Mouse (Mus musculus) midbrain, embryonic 12.5 days (tissue): ENCODE results near the gene Hspg2. TPM values are rescaled to one million over a fixed set of nuclear protein-coding genes. Genes with fewer than 3 reads are reported as not detected.

Experiments
- ATAC-seq: fragments of 200-750 bp; cut with Nextera tagmentation; 2 replicates; pipeline ENCODE4 v1.8.0; 2017; ENCODE audit warnings: low read depth, moderate TSS enrichment, moderate library complexity; ENCODE audit not compliant: low FRiP score
- H3K27ac ChIP-seq: fragments of 300-500 bp; sonication (generic); replicated peaks from 2 replicates; pipeline ENCODE4 v1.5.1; 2016; ENCODE audit warnings: mild to moderate bottlenecking
- H3K27me3 ChIP-seq: fragments of 300-500 bp; sonication (generic); 2 replicates; pipeline ENCODE4 v1.6.1; 2016; ENCODE audit warnings: mild to moderate bottlenecking
- H3K36me3 ChIP-seq: fragments of 300-500 bp; sonication (generic); 2 replicates; pipeline ENCODE4 v1.6.1; 2016
- H3K4me1 ChIP-seq: fragments of 300-500 bp; sonication (generic); 2 replicates; pipeline ENCODE4 v1.6.1; 2016
- H3K4me2 ChIP-seq: fragments of 300-500 bp; sonication (generic); replicated peaks from 2 replicates; pipeline ENCODE4 v1.6.1; 2016; ENCODE audit warnings: mild to moderate bottlenecking, moderate library complexity
- H3K4me3 ChIP-seq: fragments of 300-500 bp; sonication (generic); 2 replicates; pipeline ENCODE4 v1.5.1; 2016; ENCODE audit warnings: mild to moderate bottlenecking
- H3K9ac ChIP-seq: fragments of 300-500 bp; sonication (generic); replicated peaks from 2 replicates; pipeline ENCODE4 v1.6.1; 2016; ENCODE audit warnings: mild to moderate bottlenecking, moderate library complexity
- H3K9me3 ChIP-seq: fragments of 300-500 bp; sonication (generic); 2 replicates; pipeline ENCODE4 v1.6.1; 2016; ENCODE audit warnings: mild to moderate bottlenecking
- WGBS: fragments of 180-500 bp; shearing (Covaris S2); methylation state at CpG from one replicate; pipeline ENCODE4 v1.1.7; 2016; 5-methylcytosine and 5-hydroxymethylcytosine counted together
- polyA plus RNA-seq: library from polyadenylated mRNA; unstranded; fragments of >200 nt; fragmentation: Nextera tagmentation; extraction: Ambion mirVana; gene quantifications from 2 replicates; pipeline ENCODE4 v1.2.1, GENCODE M21; 2016

Hspg2 gene
- polyA plus RNA-seq, 1 experiment from 2014 or later = 9.5 TPM

- Histone ChIP-seq H3K9ac (no peak overlapping the region), H3K4me2 (no peak overlapping the region), H3K4me3 (no peak overlapping the region), H3K9me3 (no peaks in the 10 kb centered on the region), H3K36me3 (no peaks in the 10 kb centered on the region), H3K27ac (0 out of 2 replicates have a peak overlapping the region, but pooled peaks have one; percentile 36), H3K4me1 (peaks cover 16% of the 10 kb centered on the region), H3K27me3 (no peaks in the 10 kb centered on the region)
- ATAC-seq = no peak
- 88% methylated on average over 5 of the region's 5 CpGs for WGBS
These were observed 28.8 kb downstream of the Hspg2 start for GRCm38 (mm10) chr4:137497367-137497766.

- no peak overlapping the region for H3K4me2 ChIP-seq
- 65% methylated on average over 9 of the region's 9 CpGs for WGBS
- H3K27me3 ChIP-seq = no peaks in the 10 kb centered on the region
- peaks cover 16% of the 10 kb centered on the region for H3K4me1 ChIP-seq
- no peak overlapping the region for H3K9ac ChIP-seq
- H3K36me3 ChIP-seq = peaks cover 4% of the 10 kb centered on the region; the same call in 1 of the 2 replicates
- ATAC-seq = no peak
- no peak overlapping the region for H3K4me3 ChIP-seq
- peak overlapping the region; percentile 36 for H3K27ac ChIP-seq
- no peaks in the 10 kb centered on the region for H3K9me3 ChIP-seq
These were observed 29.5 kb downstream of the Hspg2 start for GRCm38 (mm10) chr4:137497892-137498722.

GRCm38 (mm10) chr4:137498882-137499583 lies 30.5 kb downstream of the Hspg2 start:
- Histone ChIP-seq H3K9me3 (no peaks in the 10 kb centered on the region), H3K36me3 (peaks cover 4% of the 10 kb centered on the region; the same call in 1 of the 2 replicates), H3K4me1 (peaks cover 16% of the 10 kb centered on the region), H3K4me3 (no peak overlapping the region), H3K27me3 (no peaks in the 10 kb centered on the region), H3K9ac (no peak overlapping the region), H3K27ac (no peak overlapping the region), H3K4me2 (no peak overlapping the region)
- WGBS = 92% methylated on average over 8 of the region's 9 CpGs
- no peak for ATAC-seq

GRCm38 (mm10) chr4:137500149-137500548 lies 31.6 kb downstream of the Hspg2 start:
- no peak overlapping the region for H3K4me3 ChIP-seq
- H3K4me2 ChIP-seq = no peak overlapping the region
- no peak for ATAC-seq
- no peaks in the 10 kb centered on the region for H3K9me3 ChIP-seq
- 85% methylated on average over 12 of the region's 12 CpGs for WGBS
- no peak overlapping the region for H3K9ac ChIP-seq
- H3K4me1 ChIP-seq = peaks cover 9% of the 10 kb centered on the region
- peaks cover 4% of the 10 kb centered on the region; the same call in 1 of the 2 replicates for H3K36me3 ChIP-seq
- no peak overlapping the region for H3K27ac ChIP-seq
- no peaks in the 10 kb centered on the region for H3K27me3 ChIP-seq

- Histone ChIP-seq H3K36me3 (peaks cover 4% of the 10 kb centered on the region; the same call in 1 of the 2 replicates), H3K4me1 (peaks cover 5% of the 10 kb centered on the region; the same call in 1 of the 2 replicates), H3K9ac (no peak overlapping the region), H3K4me3 (no peak overlapping the region), H3K27me3 (no peaks in the 10 kb centered on the region), H3K9me3 (no peaks in the 10 kb centered on the region), H3K4me2 (no peak overlapping the region), H3K27ac (no peak overlapping the region)
- ATAC-seq = no peak
- WGBS = 93% methylated on average over 5 of the region's 5 CpGs
These were observed 32.4 kb downstream of the Hspg2 start for GRCm38 (mm10) chr4:137500953-137501352.

GRCm38 (mm10) chr4:137502183-137502582 lies 33.6 kb downstream of the Hspg2 start:
- no peak for ATAC-seq
- Histone ChIP-seq H3K9me3 (no peaks in the 10 kb centered on the region), H3K36me3 (peaks cover 4% of the 10 kb centered on the region; the same call in 1 of the 2 replicates), H3K4me3 (no peak overlapping the region), H3K27me3 (no peaks in the 10 kb centered on the region), H3K27ac (no peak overlapping the region), H3K9ac (no peak overlapping the region), H3K4me2 (no peak overlapping the region), H3K4me1 (peaks cover 5% of the 10 kb centered on the region; the same call in 1 of the 2 replicates)
- 89% methylated on average over 10 of the region's 10 CpGs for WGBS

- peaks cover 5% of the 10 kb centered on the region; the same call in 1 of the 2 replicates for H3K4me1 ChIP-seq
- no peaks in the 10 kb centered on the region for H3K27me3 ChIP-seq
- no peak overlapping the region for H3K4me2 ChIP-seq
- H3K27ac ChIP-seq = no peak overlapping the region
- H3K9ac ChIP-seq = no peak overlapping the region
- H3K36me3 ChIP-seq = peaks cover 4% of the 10 kb centered on the region; the same call in 1 of the 2 replicates
- H3K4me3 ChIP-seq = no peak overlapping the region
- no peak for ATAC-seq
- H3K9me3 ChIP-seq = no peaks in the 10 kb centered on the region
- 95% methylated on average over 7 of the region's 7 CpGs for WGBS
These were observed 34.2 kb downstream of the Hspg2 start for GRCm38 (mm10) chr4:137502801-137503200.

- Histone ChIP-seq H3K4me2 (no peak overlapping the region), H3K9me3 (no peaks in the 10 kb centered on the region), H3K4me1 (peaks cover 5% of the 10 kb centered on the region; the same call in 1 of the 2 replicates), H3K9ac (no peak overlapping the region), H3K36me3 (peaks cover 4% of the 10 kb centered on the region; the same call in 1 of the 2 replicates), H3K4me3 (no peak overlapping the region), H3K27me3 (no peaks in the 10 kb centered on the region), H3K27ac (no peak overlapping the region)
- no peak for ATAC-seq
- 84% methylated on average over 4 of the region's 6 CpGs for WGBS
These were observed 35.0 kb downstream of the Hspg2 start for GRCm38 (mm10) chr4:137503509-137503971.

- ATAC-seq = no peak
- Histone ChIP-seq H3K36me3 (peaks cover 4% of the 10 kb centered on the region; the same call in 1 of the 2 replicates), H3K4me3 (no peak overlapping the region), H3K4me1 (peaks cover 13% of the 10 kb centered on the region; the same call in 1 of the 2 replicates), H3K4me2 (no peak overlapping the region), H3K9ac (no peak overlapping the region), H3K9me3 (no peaks in the 10 kb centered on the region), H3K27ac (no peak overlapping the region), H3K27me3 (no peaks in the 10 kb centered on the region)
- 92% methylated on average over 10 of the region's 10 CpGs for WGBS
These were observed 38.1 kb downstream of the Hspg2 start for GRCm38 (mm10) chr4:137506629-137507028.

- H3K27me3 ChIP-seq = no peaks in the 10 kb centered on the region
- no peak overlapping the region for H3K27ac ChIP-seq
- 86% methylated on average over 9 of the region's 9 CpGs for WGBS
These were observed 41.0 kb downstream of the Hspg2 start for GRCm38 (mm10) chr4:137509528-137509927.

GRCm38 (mm10) chr4:137510021-137510696 lies 41.6 kb downstream of the Hspg2 start:
- WGBS = 86% methylated on average over 15 of the region's 15 CpGs
- Histone ChIP-seq H3K4me1 (peaks cover 13% of the 10 kb centered on the region; the same call in 1 of the 2 replicates), H3K9me3 (no peaks in the 10 kb centered on the region), H3K4me3 (no peak overlapping the region), H3K4me2 (no peak overlapping the region), H3K27me3 (no peaks in the 10 kb centered on the region), H3K27ac (no peak overlapping the region), H3K9ac (no peak overlapping the region), H3K36me3 (no peaks in the 10 kb centered on the region)
- ATAC-seq = no peak

More at GRCm38 (mm10) chr4:137509528-137509927, 41.0 kb downstream of the Hspg2 start:
- no peak for ATAC-seq
- Histone ChIP-seq H3K4me3 (no peak overlapping the region), H3K4me2 (no peak overlapping the region), H3K36me3 (no peaks in the 10 kb centered on the region), H3K9me3 (no peaks in the 10 kb centered on the region), H3K4me1 (peaks cover 13% of the 10 kb centered on the region; the same call in 1 of the 2 replicates), H3K9ac (no peak overlapping the region)
